Mouse (Mus musculus) hindbrain, embryonic 15.5 days (tissue): ENCODE measurements around the gene Fgf23. TPM values are rescaled to one million over a fixed set of nuclear protein-coding genes. Genes with fewer than 3 reads are reported as not detected.

Experiments
- ATAC-seq: fragments of 200-750 bp; cut with Nextera tagmentation; 2 replicates; pipeline ENCODE4 v1.8.0; 2017; ENCODE audit warnings: low read depth, moderate number of reproducible peaks, moderate TSS enrichment; ENCODE audit not compliant: low FRiP score
- H3K27ac ChIP-seq: fragments of 300-500 bp; sonication (generic); replicated peaks from 2 replicates; pipeline ENCODE4 v1.5.1; 2015; ENCODE audit warnings: mild to moderate bottlenecking, inconsistent platforms
- H3K27me3 ChIP-seq: fragments of 300-500 bp; sonication (generic); 2 replicates; pipeline ENCODE4 v1.6.1; 2015; ENCODE audit warnings: control low read depth, inconsistent platforms
- H3K36me3 ChIP-seq: fragments of 300-500 bp; sonication (generic); 2 replicates; pipeline ENCODE4 v1.6.1; 2015; ENCODE audit warnings: control low read depth, inconsistent platforms
- H3K4me1 ChIP-seq: fragments of 300-500 bp; sonication (generic); replicated peaks from 2 replicates; pipeline ENCODE4 v1.6.1; 2015; ENCODE audit warnings: control low read depth, inconsistent platforms
- H3K4me2 ChIP-seq: fragments of 300-500 bp; sonication (generic); 2 replicates; pipeline ENCODE4 v1.6.1; 2015; ENCODE audit warnings: moderate library complexity, mild to moderate bottlenecking, inconsistent platforms
- H3K4me3 ChIP-seq: fragments of 300-500 bp; sonication (generic); 2 replicates; pipeline ENCODE4 v1.5.1; 2015; ENCODE audit warnings: mild to moderate bottlenecking, inconsistent platforms
- H3K9ac ChIP-seq: fragments of 300-500 bp; sonication (generic); 2 replicates; pipeline ENCODE4 v1.6.1; 2015; ENCODE audit warnings: inconsistent platforms
- H3K9me3 ChIP-seq: fragments of 300-500 bp; sonication (generic); 2 replicates; pipeline ENCODE4 v1.6.1; 2016; ENCODE audit warnings: control low read depth, inconsistent platforms
- WGBS: fragments of 180-500 bp; shearing (Covaris S2); methylation state at CpG from one replicate; pipeline ENCODE4 v1.1.7; 2015; 5-methylcytosine and 5-hydroxymethylcytosine counted together
- polyA plus RNA-seq: library from polyadenylated mRNA; unstranded; fragments of >200 nt; fragmentation: Nextera tagmentation; extraction: Ambion mirVana; gene quantifications from 2 replicates; pipeline ENCODE4 v1.2.1, GENCODE M21; 2015

Gene Fgf23
- 0.14 and 0.29 TPM in 2 replicates for polyA plus RNA-seq

DNA sequence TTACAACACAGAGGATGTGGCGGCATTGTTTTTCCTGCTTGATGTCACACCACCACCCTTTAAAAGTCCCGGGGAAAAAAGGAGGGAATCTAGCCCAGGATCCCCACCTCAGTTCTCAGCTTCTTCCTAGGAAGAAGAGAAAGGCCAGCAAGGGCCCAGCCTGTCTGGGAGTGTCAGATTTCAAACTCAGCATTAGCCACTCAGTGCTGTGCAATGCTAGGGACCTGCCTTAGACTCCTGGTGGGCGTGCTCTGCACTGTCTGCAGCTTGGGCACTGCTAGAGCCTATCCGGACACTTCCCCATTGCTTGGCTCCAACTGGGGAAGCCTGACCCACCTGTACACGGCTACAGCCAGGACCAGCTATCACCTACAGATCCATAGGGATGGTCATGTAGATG, at the start of gene Fgf23:
Gene Fgf23, plus strand, starts transcription at position 86 of the 400 bp plus-strand sequence.
- H3K9me3 ChIP-seq: no peaks in the 10 kb centered on the region
- H3K4me1 ChIP-seq: no peaks in the 10 kb centered on the region
- 14% methylated on average over 5 of the region's 5 CpGs for WGBS
- no peak within 1 kb of the TSS for H3K4me3 ChIP-seq
- H3K27ac ChIP-seq: no peak within 1 kb of the TSS
- H3K36me3 ChIP-seq: no peaks in the 10 kb centered on the region
- no peaks in the 10 kb centered on the region for H3K27me3 ChIP-seq
- ATAC-seq: no peak
- H3K9ac ChIP-seq: no peak within 1 kb of the TSS
- H3K4me2 ChIP-seq: no peak within 1 kb of the TSS

DNA sequence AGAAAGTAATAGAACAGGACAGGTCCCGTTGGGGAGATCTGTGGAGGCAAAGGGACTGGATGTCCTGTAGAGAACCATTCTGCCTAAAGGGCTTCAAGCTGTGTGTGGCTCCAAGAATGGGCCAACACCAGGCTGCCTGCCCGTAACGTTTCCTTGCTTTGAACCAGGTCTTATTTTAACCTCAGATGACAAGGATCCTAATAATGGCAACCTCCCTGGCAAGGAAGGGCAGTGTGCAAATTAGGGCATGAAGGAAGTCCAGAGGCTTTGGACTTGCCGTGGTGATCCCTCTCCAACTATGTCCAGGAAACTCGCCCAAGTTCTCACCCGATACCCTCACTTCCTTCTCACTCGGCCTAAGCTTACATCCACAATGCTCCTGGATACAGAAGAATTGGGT, 47.9 kb upstream of the Fgf23 start:
- H3K9me3 ChIP-seq: no peaks in the 10 kb centered on the region
- H3K4me3 ChIP-seq: no peak overlapping the region
- H3K4me2 ChIP-seq: no peak overlapping the region
- ATAC-seq: no peak
- no peak overlapping the region for H3K27ac ChIP-seq
- no peaks in the 10 kb centered on the region for H3K36me3 ChIP-seq
- no peak overlapping the region for H3K9ac ChIP-seq
- WGBS: 76% methylated on average over 7 of the region's 7 CpGs
- no peaks in the 10 kb centered on the region for H3K27me3 ChIP-seq
- H3K4me1 ChIP-seq: peaks cover 4% of the 10 kb centered on the region

DNA sequence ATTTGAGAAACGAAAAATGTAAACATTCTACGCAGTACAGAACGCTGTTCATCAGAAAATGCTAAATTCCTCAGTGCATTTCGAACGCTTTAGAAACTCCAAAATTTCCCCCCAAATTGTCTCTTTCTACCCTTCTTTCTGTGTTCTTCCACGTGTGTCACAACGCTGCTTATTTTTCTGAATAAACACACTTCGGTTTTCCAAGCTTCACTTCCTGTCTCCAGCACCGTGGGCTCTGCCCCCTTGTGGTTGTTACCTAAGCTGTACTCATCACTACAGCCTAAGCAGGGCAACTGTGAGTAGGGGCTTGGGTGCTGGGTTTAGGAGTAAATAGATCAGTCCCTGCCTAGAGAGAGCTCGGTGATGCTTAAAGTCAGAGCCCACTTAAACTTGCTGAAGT, 37.9 kb upstream of the Fgf23 start:
- no peak overlapping the region for H3K9ac ChIP-seq
- H3K27me3 ChIP-seq: no peaks in the 10 kb centered on the region
- 0 out of 2 replicates have a peak, but pooled peaks cover 7% of the 10 kb centered on the region for H3K4me1 ChIP-seq
- no peak overlapping the region for H3K4me3 ChIP-seq
- 41% methylated on average over 10 of the region's 10 CpGs for WGBS
- peak overlapping the region; percentile 39 for H3K4me2 ChIP-seq
- H3K9me3 ChIP-seq: no peaks in the 10 kb centered on the region
- H3K36me3 ChIP-seq: no peaks in the 10 kb centered on the region
- ATAC-seq: 0 out of 2 replicates have a peak, but pooled peaks have one; percentile 15
- no peak overlapping the region for H3K27ac ChIP-seq

DNA sequence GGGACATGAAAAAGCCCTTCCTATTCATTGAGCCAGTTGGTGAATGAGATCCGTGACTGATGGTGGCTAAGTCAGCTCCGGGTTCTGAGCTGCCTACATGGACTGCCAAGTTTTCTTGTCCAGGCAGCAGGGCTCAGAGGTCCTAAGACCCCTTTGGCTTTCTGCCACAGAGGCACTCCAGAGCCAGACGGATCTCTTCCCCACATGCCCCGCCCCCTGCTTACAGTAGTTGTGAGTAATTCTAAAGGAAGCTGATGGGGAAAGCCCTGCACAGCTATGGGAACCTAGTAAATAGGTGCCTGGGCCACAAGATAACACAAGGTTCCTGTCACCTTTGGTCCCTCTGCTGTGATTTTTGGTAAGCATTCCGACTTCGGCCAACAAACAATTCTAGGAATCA, 27.8 kb upstream of the Fgf23 start:
- 57% methylated on average over 6 of the region's 6 CpGs for WGBS
- no peak overlapping the region for H3K4me3 ChIP-seq

DNA sequence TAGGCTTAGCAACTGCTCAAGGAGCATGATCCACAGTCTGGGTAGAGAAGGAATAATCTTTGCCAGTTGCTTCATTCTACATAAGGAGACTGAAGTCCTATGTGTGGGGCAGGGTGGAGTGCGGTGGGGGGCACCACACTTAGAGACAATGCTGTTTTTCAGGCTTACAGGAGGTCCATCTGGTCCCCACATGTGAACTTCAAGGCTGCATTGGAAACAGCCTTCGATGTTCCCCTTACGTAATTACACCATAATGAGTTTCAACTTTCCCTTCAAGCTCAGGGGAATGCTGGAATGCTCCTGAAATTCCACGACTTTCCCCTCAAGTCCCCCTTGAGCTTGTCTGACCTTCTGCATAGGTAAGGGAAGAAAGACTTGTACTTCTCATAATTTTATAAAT, 21.9 kb upstream of the Fgf23 start:
- H3K27me3 ChIP-seq: no peaks in the 10 kb centered on the region

More for the DNA sequence above, 27.8 kb upstream of the Fgf23 start:
- no peak overlapping the region for H3K27ac ChIP-seq
- no peaks in the 10 kb centered on the region for H3K27me3 ChIP-seq
- no peaks in the 10 kb centered on the region for H3K9me3 ChIP-seq
- no peak overlapping the region for H3K9ac ChIP-seq
- no peaks in the 10 kb centered on the region for H3K36me3 ChIP-seq
- H3K4me2 ChIP-seq: no peak overlapping the region
- H3K4me1 ChIP-seq: no peaks in the 10 kb centered on the region
- ATAC-seq: no peak

DNA sequence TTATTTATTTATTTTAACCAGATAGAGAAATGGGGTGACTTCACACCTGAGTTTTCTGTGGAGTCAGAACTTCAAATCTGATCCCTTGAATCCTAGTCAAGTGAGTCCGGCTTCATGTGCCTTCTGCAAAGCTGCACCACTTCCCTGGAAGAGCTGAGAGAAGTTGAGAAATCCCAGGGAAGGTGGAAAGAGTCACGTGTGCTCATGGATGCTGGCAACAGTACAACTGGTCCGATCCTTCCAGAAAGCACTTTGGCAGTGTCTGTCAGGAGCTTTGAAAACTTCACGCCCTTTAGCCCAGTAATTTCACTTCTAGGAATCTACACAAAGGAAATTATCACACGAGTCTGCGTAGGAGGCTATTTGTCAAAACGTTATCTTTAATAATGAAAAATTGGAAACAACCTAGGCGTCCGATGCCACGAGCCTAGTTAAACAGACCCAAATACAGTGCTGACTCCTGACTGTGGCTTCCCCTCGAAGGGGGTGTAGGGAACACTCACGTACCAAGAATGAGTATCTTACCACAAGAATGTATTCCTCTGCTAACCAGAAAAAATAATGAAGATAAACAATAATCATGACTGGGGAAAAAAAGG, 15.6 kb upstream of the Fgf23 start:
- H3K27me3 ChIP-seq: no peaks in the 10 kb centered on the region
- ATAC-seq: no peak
- WGBS: 80% methylated on average over 12 of the region's 12 CpGs
- H3K27ac ChIP-seq: no peak overlapping the region
- no peaks in the 10 kb centered on the region for H3K36me3 ChIP-seq
- no peaks in the 10 kb centered on the region for H3K9me3 ChIP-seq
- no peaks in the 10 kb centered on the region for H3K4me1 ChIP-seq
- no peak overlapping the region for H3K4me2 ChIP-seq
- H3K9ac ChIP-seq: no peak overlapping the region
- H3K4me3 ChIP-seq: no peak overlapping the region

More for the DNA sequence above, 21.9 kb upstream of the Fgf23 start:
- ATAC-seq: no peak
- Histone ChIP-seq H3K9me3 (no peaks in the 10 kb centered on the region), H3K36me3 (no peaks in the 10 kb centered on the region), H3K9ac (no peak overlapping the region), H3K4me2 (no peak overlapping the region), H3K27ac (no peak overlapping the region), H3K4me3 (no peak overlapping the region), H3K4me1 (no peaks in the 10 kb centered on the region)
- 71% methylated on average over 4 of the region's 4 CpGs for WGBS

DNA sequence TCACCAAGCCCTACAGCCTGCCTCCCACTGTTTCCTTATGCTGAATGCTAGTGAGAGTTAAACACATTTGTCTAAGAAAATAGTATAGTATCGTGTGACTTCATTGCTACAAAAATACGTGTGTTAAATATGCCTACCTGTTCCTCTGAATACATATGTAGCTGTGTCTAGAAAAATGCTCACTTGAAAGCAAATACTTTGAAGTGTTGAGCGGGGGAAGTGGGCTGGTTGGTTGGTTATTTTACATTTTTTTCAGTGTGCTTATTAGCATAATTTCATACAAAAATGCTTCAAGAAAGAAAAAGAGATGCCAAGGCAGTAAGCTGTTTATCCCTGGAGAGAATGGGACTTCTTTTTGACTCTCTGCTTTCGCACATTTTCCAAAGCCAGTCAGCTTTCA, 12.7 kb upstream of the Fgf23 start:
- no peak overlapping the region for H3K4me2 ChIP-seq
- ATAC-seq: no peak
- no peaks in the 10 kb centered on the region for H3K9me3 ChIP-seq
- WGBS: 80% methylated on average over 4 of the region's 4 CpGs
- no peaks in the 10 kb centered on the region for H3K27me3 ChIP-seq
- no peak overlapping the region for H3K4me3 ChIP-seq
- peaks cover 4% of the 10 kb centered on the region; the same call in 1 of the 2 replicates for H3K4me1 ChIP-seq
- H3K9ac ChIP-seq: no peak overlapping the region
- no peak overlapping the region for H3K27ac ChIP-seq
- no peaks in the 10 kb centered on the region for H3K36me3 ChIP-seq

DNA sequence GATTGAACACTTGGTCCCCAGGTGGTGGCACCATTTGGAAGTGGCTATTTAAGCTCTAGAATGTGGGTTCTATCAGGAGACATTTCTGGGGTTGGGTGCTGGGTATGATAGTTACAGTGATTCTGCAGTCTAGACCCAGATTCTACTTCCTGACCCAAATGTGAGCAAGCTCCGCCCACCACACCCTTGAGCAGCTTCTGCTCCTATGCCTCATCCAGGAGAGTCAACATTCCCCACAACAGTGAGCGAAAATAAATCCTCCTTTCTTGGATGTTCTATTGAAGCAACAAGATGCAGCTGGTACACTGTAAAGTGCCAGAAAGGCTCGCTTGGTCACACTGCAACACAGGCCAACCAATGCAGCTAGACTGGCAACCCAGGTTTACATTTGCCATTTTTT, 8.8 kb upstream of the Fgf23 start:
- no peak overlapping the region for H3K4me3 ChIP-seq
- WGBS: 81% methylated on average over 3 of the region's 3 CpGs

DNA sequence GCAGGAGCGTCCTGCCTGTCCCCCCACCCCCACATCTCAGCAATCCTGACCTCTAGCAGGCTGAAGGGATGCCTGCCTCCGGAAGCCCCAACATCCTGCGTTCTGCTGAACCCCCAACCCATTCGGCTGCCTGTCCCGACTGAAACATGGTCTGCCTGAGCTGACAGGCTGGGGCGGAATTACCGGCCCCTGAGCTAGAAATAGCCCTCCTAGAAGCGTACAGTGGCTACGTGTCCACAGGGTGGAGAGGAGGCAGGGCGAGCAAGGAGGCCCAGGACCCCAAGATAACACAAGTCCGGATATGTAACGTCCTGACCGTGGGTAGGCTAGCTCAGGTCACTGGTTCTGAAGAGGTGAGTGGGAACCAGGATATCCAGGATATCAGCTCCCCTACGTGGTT, 7.9 kb upstream of the Fgf23 start:
- Histone ChIP-seq H3K4me1 (peaks cover 5% of the 10 kb centered on the region; the same call in 1 of the 2 replicates), H3K4me2 (peak overlapping the region; percentile 37), H3K9me3 (no peaks in the 10 kb centered on the region), H3K27me3 (no peaks in the 10 kb centered on the region), H3K36me3 (no peaks in the 10 kb centered on the region), H3K4me3 (no peak overlapping the region), H3K27ac (no peak overlapping the region), H3K9ac (no peak overlapping the region)
- ATAC-seq: 0 out of 2 replicates have a peak, but pooled peaks have one; percentile 11
- 8% methylated on average over 14 of the region's 14 CpGs for WGBS

More for the DNA sequence above, 8.8 kb upstream of the Fgf23 start:
- Histone ChIP-seq H3K9me3 (no peaks in the 10 kb centered on the region), H3K4me2 (no peak overlapping the region), H3K27me3 (no peaks in the 10 kb centered on the region), H3K36me3 (no peaks in the 10 kb centered on the region), H3K9ac (no peak overlapping the region), H3K27ac (no peak overlapping the region), H3K4me1 (peaks cover 5% of the 10 kb centered on the region; the same call in 1 of the 2 replicates)
- no peak for ATAC-seq

DNA sequence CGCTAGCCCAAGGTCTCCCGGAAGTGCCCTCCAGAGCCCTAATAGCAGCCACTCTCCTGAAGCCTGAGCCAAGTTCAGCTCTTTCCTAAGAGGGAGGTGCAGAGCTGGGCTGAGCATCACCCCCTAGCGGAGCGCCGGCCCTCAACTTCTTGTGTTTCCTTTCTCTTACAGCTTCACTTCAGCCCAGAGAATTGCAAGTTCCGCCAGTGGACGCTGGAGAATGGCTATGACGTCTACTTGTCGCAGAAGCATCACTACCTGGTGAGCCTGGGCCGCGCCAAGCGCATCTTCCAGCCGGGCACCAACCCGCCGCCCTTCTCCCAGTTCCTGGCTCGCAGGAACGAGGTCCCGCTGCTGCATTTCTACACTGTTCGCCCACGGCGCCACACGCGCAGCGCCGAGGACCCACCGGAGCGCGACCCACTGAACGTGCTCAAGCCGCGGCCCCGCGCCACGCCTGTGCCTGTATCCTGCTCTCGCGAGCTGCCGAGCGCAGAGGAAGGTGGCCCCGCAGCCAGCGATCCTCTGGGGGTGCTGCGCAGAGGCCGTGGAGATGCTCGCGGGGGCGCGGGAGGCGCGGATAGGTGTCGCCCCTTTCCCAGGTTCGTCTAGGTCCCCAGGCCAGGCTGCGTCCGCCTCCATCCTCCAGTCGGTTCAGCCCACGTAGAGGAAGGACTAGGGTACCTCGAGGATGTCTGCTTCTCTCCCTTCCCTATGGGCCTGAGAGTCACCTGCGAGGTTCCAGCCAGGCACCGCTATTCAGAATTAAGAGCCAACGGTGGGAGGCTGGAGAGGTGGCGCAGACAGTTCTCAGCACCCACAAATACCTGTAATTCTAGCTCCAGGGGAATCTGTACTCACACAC, 7.4 kb downstream of the Fgf23 start:
- Histone ChIP-seq H3K9me3 (no peaks in the 10 kb centered on the region), H3K4me1 (peaks cover 5% of the 10 kb centered on the region), H3K4me2 (peak overlapping the region; percentile 93), H3K9ac (peak overlapping the region; percentile 70), H3K36me3 (no peaks in the 10 kb centered on the region), H3K27me3 (peaks cover 5% of the 10 kb centered on the region; the same call in 1 of the 2 replicates), H3K27ac (peak overlapping the region; percentile 92), H3K4me3 (peak overlapping the region; percentile 64)
- peak; percentile 95 for ATAC-seq
- WGBS: 1% methylated on average over 59 of the region's 59 CpGs

DNA sequence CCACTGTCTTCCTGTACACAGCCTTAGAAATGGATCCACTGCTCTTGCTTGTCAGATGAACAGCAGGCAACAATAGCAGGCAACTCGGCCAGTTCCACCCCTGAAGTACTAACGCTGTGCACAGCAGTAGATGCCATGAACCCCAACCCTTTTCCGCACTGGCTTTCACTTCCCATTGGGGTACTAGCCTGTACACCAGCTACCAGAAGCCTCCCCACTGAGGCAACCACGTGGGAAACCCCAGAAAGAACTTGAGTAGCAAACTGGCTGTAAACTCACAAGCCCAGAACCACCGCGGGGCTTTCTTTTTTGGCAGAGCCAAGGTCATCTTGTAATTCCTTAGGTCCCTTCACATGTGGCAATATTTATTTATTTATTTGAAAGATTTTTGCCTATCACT, 9.1 kb downstream of the Fgf23 start:
- 73% methylated on average over 6 of the region's 6 CpGs for WGBS
- Histone ChIP-seq H3K4me2 (no peak overlapping the region), H3K9ac (no peak overlapping the region), H3K27me3 (peaks cover 5% of the 10 kb centered on the region; the same call in 1 of the 2 replicates), H3K9me3 (no peaks in the 10 kb centered on the region), H3K4me1 (peaks cover 5% of the 10 kb centered on the region), H3K27ac (no peak overlapping the region), H3K4me3 (no peak overlapping the region), H3K36me3 (no peaks in the 10 kb centered on the region)
- no peak for ATAC-seq

DNA sequence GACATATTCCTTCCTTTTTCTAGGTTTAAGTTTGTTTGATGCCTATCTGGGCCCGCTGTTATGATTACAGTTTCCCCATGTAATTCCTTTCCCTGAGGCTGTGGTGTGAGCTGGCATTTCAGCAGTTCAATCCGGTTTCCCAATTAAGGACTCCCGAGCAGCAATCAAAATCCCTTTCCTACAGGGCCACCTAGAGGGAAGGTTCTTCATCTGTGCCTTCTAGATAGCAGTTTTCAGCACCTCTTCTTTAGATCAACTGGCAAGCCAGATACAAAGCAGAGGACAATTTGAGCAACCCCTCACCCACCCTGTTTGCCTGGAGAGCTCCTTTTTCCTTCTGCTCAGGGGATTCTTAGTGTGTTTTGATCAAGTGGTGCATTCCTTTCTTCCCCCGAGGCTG, 14.0 kb downstream of the Fgf23 start:
- Histone ChIP-seq H3K9me3 (no peaks in the 10 kb centered on the region), H3K4me3 (no peak overlapping the region)
- 70% methylated on average over 4 of the region's 4 CpGs for WGBS

More for the DNA sequence above, 14.0 kb downstream of the Fgf23 start:
- ATAC-seq: no peak
- Histone ChIP-seq H3K27ac (no peak overlapping the region), H3K27me3 (peaks cover 2% of the 10 kb centered on the region; the same call in 1 of the 2 replicates), H3K4me2 (no peak overlapping the region), H3K4me1 (no peaks in the 10 kb centered on the region), H3K36me3 (peaks cover 25% of the 10 kb centered on the region), H3K9ac (no peak overlapping the region)
